Mouse (Mus musculus): ENCODE data around the gene Mfsd4b5.
"Not testable (repeated sequence)": the region's sequence is repeated elsewhere in the genome, so short reads cannot be mapped to it uniquely, and the experiment has no call there.

The Mfsd4b5 gene

GRCm38 (mm10) chr10:39986466-39986865 is at the start of gene Mfsd4b5:
Mfsd4b5 (minus strand) TSS chr10:39986646.
- no peak for DNase-seq (ENCODE audit: low spot score)

GRCm38 (mm10) chr10:40034956-40035355 is 48.5 kb upstream of the Mfsd4b5 start:
- DNase-seq (ENCODE audit: low spot score), result no peak

- no peak for DNase-seq (ENCODE audit: low spot score)
These were observed 46.5 kb upstream of the Mfsd4b5 start for GRCm38 (mm10) chr10:40032897-40033296.

DNA sequence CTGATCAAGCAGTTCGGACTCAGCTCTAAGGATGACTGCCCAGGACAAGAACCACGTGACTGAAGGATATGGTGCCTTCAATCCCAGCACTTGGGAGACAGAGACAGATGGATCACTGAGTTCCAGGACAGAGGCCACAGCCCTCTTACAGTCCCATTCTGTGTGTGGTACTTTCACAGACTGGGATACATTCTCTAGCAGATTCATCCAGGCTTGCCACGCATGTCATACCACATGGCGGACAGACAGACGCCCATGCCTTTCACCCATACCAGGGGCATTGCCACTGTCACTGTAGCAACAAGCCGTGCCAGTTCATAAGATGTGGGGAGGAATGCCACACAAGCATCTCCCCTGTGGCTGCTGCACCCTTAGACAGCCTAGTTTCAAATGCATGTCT is 44.3 kb upstream of the Mfsd4b5 start:
- DNase-seq (ENCODE audit: low spot score), result no peak

- no peak for DNase-seq (ENCODE audit: low spot score)
These were observed 43.2 kb upstream of the Mfsd4b5 start for GRCm38 (mm10) chr10:40029610-40030009.

- DNase-seq (ENCODE audit: low spot score), result no peak
These were observed 41.6 kb upstream of the Mfsd4b5 start for GRCm38 (mm10) chr10:40028091-40028490.

DNA sequence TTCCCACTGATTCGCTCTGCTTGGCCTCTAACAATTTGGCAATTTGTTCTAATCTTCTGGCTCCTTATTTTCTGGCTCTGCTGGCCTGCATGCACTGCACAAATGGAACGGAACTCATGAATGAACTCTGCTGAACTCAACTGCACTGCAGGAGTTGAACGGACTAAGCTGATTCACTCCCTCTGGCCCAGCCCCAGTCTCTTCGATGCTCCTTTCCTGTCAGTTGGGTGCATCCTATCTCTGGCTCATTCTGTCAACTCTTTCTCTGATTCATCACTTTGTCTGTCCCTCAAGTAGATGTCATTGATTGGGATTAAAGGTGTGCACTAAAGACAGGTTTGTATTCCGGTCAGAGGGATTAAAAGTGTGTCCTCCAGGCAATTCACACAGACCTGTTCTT is 40.1 kb upstream of the Mfsd4b5 start:
- DNase-seq (ENCODE audit: low spot score), result no peak

DNA sequence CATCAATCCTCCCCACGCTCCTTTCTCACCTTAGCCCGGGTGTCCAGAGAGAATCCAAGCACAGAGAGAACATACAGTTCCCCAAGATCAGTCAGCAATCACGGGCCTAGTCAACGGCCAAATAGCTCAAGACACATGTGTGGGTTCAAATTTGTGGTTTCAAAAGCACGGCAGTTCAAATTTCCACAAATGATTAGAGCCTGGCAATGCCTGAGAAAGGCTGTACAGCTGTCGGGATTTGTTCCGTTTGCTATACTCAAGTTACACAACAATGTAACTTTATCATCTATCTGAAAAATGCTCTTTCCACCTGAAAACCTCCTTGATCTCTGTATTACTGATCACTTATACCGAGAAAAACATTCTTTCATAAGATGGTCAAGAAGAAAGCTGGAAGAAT is 39.1 kb upstream of the Mfsd4b5 start:
- DNase-seq (ENCODE audit: low spot score), result no peak

GRCm38 (mm10) chr10:40024554-40025428 is 38.3 kb upstream of the Mfsd4b5 start, which contains the start of gene Mfsd4b1:
Mfsd4b1 (minus strand) TSS chr10:40025268.
- DNase-seq (ENCODE audit: low spot score), result peak; percentile 83

DNA sequence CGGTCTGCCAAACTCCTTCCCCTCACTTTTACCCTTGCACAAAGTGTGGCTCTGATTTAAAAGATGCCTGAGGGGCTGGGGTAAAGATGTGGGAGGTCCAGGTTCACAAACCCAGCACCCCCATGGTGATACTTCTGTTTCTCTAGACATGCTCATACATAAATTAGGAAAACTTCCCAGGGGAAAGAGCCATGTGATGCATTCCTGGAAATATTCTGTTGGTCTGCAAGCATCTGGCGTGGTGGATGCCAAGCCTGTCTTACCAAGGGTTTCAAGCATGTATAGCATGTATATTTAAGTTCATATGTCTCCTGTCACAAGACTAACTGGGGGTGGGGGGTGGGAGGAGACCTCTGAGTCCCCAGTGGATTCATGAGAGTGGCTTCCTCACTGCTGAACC is 34.0 kb upstream of the Mfsd4b5 start:
- DNase-seq (ENCODE audit: low spot score), result no peak

DNA sequence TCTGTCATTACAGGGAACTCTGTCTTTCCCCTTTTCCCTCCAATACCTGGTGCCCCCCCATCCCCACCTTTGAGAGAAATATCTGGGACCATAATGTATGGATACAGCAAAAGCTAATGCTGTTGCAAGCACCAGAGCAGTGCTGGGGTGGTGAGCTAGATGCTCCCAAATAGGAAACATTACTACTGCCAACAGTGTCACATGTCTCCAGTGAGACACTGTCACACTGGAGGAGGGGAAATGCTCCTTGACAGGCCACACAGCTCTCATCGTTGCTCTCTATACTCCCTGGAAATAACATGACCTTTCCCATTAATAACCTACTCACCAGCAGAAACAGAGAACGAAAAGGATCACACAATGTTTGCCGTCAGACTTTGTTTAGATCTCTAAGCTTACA is 33.0 kb upstream of the Mfsd4b5 start:
- no peak for DNase-seq (ENCODE audit: low spot score)

GRCm38 (mm10) chr10:40018261-40018860 is 31.9 kb upstream of the Mfsd4b5 start:
- no peak for DNase-seq (ENCODE audit: low spot score)

DNA sequence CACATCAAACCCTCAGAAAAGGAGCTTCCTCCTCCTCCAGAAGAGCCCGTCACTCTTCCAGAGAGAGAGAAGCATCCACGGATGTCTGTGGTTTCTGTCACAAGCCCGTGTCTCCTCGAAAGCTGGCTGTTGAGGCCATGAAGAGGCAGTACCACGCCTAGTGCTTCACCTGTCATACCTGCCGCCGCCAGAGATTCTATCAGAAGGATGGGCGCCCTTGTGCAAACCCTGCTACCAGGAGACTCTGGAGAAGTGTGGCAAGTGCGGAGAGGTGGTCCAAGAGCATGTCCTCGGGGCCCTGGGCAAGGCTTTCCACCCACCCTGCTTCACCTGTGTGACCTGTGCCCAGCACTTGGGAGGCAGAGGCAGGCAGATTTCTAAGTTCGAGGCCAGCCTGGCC is 23.1 kb upstream of the Mfsd4b5 start:
- no peak for DNase-seq (ENCODE audit: low spot score)

- DNase-seq (ENCODE audit: low spot score), result not testable (repeated sequence)
These were observed 22.4 kb upstream of the Mfsd4b5 start for GRCm38 (mm10) chr10:40008847-40009246.

DNA sequence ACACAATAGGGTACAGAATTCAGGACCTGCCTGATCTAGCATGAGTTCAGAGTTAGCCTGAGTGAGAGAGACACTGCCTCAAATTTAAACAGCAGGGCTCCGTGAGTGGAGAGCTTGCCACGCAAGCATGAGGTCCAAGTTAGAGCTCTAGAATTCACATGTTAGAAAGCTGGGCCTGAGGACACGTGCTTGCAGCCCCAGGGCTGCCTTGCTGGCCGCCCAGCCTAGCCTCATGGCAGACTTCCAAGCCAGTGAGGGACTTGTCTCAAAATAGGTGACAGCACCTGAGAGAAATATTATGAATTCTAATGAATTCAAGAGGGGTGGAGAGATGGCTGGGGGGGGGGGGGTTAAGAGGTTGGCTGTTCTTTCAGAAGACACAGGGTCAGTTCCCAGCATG is 21.5 kb upstream of the Mfsd4b5 start:
- DNase-seq (ENCODE audit: low spot score), result no peak

- DNase-seq (ENCODE audit: low spot score), result no peak
These were observed 20.5 kb upstream of the Mfsd4b5 start for GRCm38 (mm10) chr10:40006963-40007362.

- no peak for DNase-seq (ENCODE audit: low spot score)
These were observed 14.3 kb upstream of the Mfsd4b5 start for GRCm38 (mm10) chr10:40000746-40001145.

DNA sequence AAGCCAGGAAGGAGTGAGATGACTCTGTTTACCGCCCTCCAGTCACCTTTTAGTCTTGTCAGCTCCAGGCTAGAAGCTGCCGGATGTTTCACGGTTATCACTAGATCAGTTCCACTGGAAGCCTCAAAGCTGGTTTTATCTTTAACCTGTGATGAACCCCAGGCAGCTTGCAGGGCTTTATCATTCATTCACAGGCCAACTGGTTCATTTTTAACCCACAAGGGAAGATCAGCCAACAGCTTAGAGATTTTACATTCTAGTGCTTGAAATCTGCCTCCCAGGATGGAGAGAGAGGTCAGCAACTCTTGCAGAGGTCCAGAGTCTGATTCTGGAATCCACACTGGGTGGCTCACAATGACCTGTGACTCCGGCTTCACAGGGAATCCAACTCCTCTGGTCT is 4.7 kb upstream of the Mfsd4b5 start:
- DNase-seq (ENCODE audit: low spot score), result no peak

DNA sequence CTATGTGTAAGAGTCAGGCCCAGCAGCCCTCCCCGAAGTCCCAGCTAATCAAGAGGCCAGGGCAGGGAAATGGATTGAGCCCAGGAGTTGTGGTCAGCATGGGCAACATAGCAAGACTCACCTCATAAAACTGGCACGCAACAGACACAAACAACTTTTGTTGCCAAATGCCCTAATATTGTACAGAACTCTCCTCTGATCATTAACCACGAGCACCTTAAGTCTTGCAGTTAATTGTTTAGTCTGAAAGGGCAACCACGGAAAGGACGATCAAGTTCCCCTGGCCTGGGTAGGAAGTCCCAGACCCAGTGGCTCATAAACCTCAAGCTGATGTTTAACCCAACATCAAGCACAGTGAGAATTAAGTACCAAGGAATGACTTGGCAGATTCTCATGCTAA is 3.8 kb downstream of the Mfsd4b5 start:
- no peak for DNase-seq (ENCODE audit: low spot score)

DNA sequence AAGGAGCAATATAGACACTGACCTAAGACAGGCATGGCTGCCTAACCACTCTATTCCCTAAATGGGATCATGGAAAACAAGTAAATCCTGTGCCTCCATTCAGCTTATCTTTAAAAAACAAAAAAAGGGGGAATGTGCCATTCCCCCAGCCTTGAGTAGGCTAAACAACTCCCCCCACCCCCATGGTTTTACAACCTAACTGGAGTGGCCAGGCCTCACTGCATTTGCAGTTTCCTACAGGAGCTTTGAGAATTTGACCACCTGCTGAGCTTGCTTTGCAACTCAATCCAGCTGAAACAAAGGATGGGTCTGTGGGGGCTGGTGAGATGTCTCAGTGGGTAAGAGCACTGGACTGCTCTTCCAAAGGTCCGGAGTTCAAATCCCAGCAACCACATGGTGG is 8.2 kb downstream of the Mfsd4b5 start:
- no peak for DNase-seq (ENCODE audit: low spot score)

GRCm38 (mm10) chr10:39977346-39977745 is 9.1 kb downstream of the Mfsd4b5 start:
- no peak for DNase-seq (ENCODE audit: low spot score)

DNA sequence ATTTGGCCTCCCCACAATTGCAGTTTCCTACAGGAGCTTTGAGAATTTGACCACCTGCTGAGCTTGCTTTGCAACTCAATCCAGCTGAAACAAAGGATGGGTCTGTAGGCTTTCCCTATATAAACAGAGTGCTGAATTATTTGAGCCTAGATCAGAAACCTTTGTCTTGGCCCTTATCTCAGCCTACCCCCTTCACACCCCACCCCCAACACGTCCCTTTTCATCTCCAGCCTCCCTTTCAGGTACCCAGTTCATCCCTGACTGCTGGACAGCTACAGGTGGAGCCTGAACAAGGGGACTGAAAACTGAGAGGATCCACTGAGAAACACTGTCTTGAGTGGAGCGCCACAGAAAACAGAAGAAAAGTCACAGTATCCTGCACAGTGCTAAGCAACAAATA is 10.7 kb downstream of the Mfsd4b5 start:
- no peak for DNase-seq (ENCODE audit: low spot score)

DNA sequence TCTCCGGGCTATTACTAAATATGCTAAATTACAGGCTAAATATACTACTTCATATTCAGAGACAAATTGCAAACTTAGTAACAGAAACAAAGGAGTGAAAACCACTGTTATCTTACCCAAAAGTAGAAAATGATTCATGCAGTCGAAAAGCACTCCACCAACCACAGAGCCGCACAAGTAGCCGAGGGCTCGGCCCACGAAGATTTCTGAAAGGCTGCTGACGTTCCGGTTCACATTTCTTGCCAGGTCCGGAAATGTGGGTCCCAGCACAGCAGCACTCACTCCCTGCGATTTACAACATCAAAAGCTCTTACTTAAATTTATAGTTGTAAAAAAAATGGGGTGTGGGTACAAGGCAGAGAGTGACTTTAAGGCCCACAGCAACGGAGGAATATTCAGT is 11.5 kb downstream of the Mfsd4b5 start:
- DNase-seq (ENCODE audit: low spot score), result no peak

DNA sequence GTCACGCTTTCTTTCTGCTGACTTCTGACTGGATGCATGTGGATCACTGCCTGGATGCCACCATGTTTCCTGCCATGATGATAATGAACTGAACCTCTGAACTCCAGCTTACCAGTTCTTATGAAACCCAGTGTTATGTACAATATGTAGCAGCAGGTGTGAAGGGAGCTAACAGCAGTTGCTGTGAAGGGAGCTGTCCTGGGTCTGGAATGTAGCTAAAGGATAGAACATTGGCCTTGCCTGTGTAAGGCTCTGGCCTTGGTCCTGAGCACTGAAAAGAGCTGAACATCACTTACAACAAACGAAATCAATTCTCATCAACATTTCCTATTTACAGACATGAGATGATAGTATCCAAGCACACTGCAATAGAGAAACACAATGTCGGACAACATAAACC is 18.9 kb downstream of the Mfsd4b5 start:
- no peak for DNase-seq (ENCODE audit: low spot score)
